Mouse (Mus musculus) liver, embryonic 12.5 days (tissue): Measurements from ENCODE around the gene Gm49601. TPM values are rescaled to one million over a fixed set of nuclear protein-coding genes. Genes with fewer than 3 reads are reported as not detected.

Source experiments
- ATAC-seq: fragments of 200-750 bp; cut with Nextera tagmentation; 2 replicates; pipeline ENCODE4 v1.8.0; 2017; ENCODE audit warnings: moderate number of reproducible peaks, mild to moderate bottlenecking, moderate library complexity
- H3K27ac ChIP-seq: fragments of 300-500 bp; sonication (generic); 2 replicates; pipeline ENCODE4 v1.5.1; 2016; ENCODE audit warnings: mild to moderate bottlenecking
- H3K27me3 ChIP-seq: fragments of 300-500 bp; sonication (generic); replicated peaks from 2 replicates; pipeline ENCODE4 v1.6.1; 2016; ENCODE audit warnings: mild to moderate bottlenecking, moderate library complexity
- H3K36me3 ChIP-seq: fragments of 300-500 bp; sonication (generic); 2 replicates; pipeline ENCODE4 v1.6.1; 2016; ENCODE audit warnings: mild to moderate bottlenecking, moderate library complexity
- H3K4me1 ChIP-seq: fragments of 300-500 bp; sonication (generic); 2 replicates; pipeline ENCODE4 v1.6.1; 2016
- H3K4me2 ChIP-seq: fragments of 300-500 bp; sonication (generic); 2 replicates; pipeline ENCODE4 v1.6.1; 2016; ENCODE audit warnings: mild to moderate bottlenecking, moderate library complexity
- H3K4me3 ChIP-seq: fragments of 300-500 bp; sonication (generic); 2 replicates; pipeline ENCODE4 v1.5.1; 2016; ENCODE audit warnings: mild to moderate bottlenecking, moderate library complexity
- H3K9ac ChIP-seq: fragments of 300-500 bp; sonication (generic); 2 replicates; pipeline ENCODE4 v1.6.1; 2016; ENCODE audit warnings: mild to moderate bottlenecking, moderate library complexity
- H3K9me3 ChIP-seq: fragments of 300-500 bp; sonication (generic); replicated peaks from 2 replicates; pipeline ENCODE4 v1.6.1; 2016; ENCODE audit warnings: mild to moderate bottlenecking, moderate library complexity
- WGBS: fragments of 180-500 bp; shearing (Covaris S2); methylation state at CpG from one replicate; pipeline ENCODE4 v1.1.7; 2016; ENCODE audit not compliant: insufficient replicate concordance; 5-methylcytosine and 5-hydroxymethylcytosine counted together
- polyA plus RNA-seq: library from polyadenylated mRNA; unstranded; fragments of >200 nt; fragmentation: Nextera tagmentation; extraction: Ambion mirVana; gene quantifications from 2 replicates; pipeline ENCODE4 v1.2.1, GENCODE M21; 2016

Gene Gm49601
- polyA plus RNA-seq, 1 experiment from 2014 or later, result 0.31 TPM

GRCm38 (mm10) chr16:18585676-18586075, 40.6 kb downstream of the Gm49601 start:
- H3K27ac ChIP-seq, result no peak overlapping the region
- no peak overlapping the region for H3K4me2 ChIP-seq
- WGBS, result 11% methylated on average over 10 of the region's 10 CpGs
- peaks cover 100% of the 10 kb centered on the region for H3K27me3 ChIP-seq
- H3K9me3 ChIP-seq, result no peaks in the 10 kb centered on the region
- peaks cover 44% of the 10 kb centered on the region for H3K4me1 ChIP-seq
- no peak overlapping the region for H3K9ac ChIP-seq
- 0 out of 2 replicates have a peak overlapping the region, but pooled peaks have one; percentile 41 for H3K4me3 ChIP-seq
- no peak for ATAC-seq
- no peaks in the 10 kb centered on the region for H3K36me3 ChIP-seq

GRCm38 (mm10) chr16:18584901-18585510, 41.2 kb downstream of the Gm49601 start:
- H3K4me3 ChIP-seq, result no peak overlapping the region
- H3K36me3 ChIP-seq, result no peaks in the 10 kb centered on the region
- H3K9ac ChIP-seq, result no peak overlapping the region
- H3K27me3 ChIP-seq, result peaks cover 100% of the 10 kb centered on the region
- no peak overlapping the region for H3K27ac ChIP-seq
- no peak for ATAC-seq
- 26% methylated on average over 10 of the region's 10 CpGs for WGBS
- H3K9me3 ChIP-seq, result no peaks in the 10 kb centered on the region
- peaks cover 38% of the 10 kb centered on the region for H3K4me1 ChIP-seq
- H3K4me2 ChIP-seq, result no peak overlapping the region

DNA sequence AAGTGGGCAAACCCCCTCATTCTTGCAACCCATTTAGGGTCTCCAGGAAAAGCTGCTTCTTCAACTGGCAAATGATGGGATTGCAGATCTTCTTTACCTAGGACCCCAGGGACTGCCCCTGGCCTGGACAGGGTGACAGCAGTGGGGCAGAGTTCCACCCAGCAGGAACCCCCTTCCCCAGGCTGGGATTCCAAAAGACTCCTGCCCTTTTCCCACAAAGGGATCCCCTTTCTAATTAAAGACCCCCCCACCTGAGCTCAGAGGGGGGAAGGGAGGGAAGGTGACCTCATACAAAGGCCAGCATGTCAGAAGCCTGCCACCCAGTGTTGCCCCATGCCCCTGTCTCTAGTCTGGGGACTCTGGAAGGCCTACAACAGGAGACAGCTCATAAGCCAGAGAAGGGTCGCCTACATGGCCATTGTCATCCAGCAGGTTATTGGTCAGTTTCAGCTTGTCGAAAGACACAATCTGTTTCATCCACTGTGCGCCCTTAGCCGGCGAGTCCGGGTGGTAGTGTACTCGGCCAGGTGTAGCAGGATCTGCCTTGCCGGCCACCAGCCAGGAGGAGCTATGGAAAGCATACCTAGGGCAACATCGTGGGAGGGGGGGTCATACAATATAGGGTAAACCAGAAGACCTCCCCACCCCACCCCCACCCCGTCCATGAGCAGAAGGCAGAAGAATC, 42.4 kb downstream of the Gm49601 start:
- Histone ChIP-seq H3K4me2 (no peak overlapping the region), H3K9ac (no peak overlapping the region), H3K4me3 (no peak overlapping the region), H3K9me3 (no peaks in the 10 kb centered on the region), H3K4me1 (peaks cover 34% of the 10 kb centered on the region), H3K27ac (no peak overlapping the region), H3K27me3 (peaks cover 98% of the 10 kb centered on the region), H3K36me3 (no peaks in the 10 kb centered on the region)
- ATAC-seq, result no peak
- WGBS, result 25% methylated on average over 10 of the region's 10 CpGs

DNA sequence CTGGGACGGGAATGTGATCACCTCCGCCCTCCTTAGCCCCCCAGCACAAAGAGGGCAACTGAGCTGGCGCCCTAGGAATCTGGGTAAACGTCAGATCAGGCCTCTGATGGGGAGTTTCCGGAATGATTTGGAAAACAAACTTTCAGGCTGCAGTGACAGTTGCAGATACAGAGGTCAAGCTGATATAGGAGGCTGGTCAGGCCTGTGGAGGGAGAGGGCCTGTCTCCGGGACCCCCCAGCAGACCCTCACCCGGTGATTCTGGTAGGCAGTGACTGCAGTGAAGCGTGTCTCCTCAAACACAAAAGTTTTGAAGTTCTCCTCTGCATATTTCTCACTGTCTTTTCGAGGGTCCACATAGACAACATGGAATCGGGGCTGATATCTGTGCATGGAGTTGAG, 43.1 kb downstream of the Gm49601 start:
- Histone ChIP-seq H3K27me3 (peaks cover 98% of the 10 kb centered on the region), H3K36me3 (no peaks in the 10 kb centered on the region), H3K4me1 (peaks cover 29% of the 10 kb centered on the region), H3K4me2 (no peak overlapping the region), H3K4me3 (no peak overlapping the region), H3K9ac (no peak overlapping the region), H3K9me3 (no peaks in the 10 kb centered on the region), H3K27ac (no peak overlapping the region)
- WGBS, result 13% methylated on average over 10 of the region's 10 CpGs
- no peak for ATAC-seq

DNA sequence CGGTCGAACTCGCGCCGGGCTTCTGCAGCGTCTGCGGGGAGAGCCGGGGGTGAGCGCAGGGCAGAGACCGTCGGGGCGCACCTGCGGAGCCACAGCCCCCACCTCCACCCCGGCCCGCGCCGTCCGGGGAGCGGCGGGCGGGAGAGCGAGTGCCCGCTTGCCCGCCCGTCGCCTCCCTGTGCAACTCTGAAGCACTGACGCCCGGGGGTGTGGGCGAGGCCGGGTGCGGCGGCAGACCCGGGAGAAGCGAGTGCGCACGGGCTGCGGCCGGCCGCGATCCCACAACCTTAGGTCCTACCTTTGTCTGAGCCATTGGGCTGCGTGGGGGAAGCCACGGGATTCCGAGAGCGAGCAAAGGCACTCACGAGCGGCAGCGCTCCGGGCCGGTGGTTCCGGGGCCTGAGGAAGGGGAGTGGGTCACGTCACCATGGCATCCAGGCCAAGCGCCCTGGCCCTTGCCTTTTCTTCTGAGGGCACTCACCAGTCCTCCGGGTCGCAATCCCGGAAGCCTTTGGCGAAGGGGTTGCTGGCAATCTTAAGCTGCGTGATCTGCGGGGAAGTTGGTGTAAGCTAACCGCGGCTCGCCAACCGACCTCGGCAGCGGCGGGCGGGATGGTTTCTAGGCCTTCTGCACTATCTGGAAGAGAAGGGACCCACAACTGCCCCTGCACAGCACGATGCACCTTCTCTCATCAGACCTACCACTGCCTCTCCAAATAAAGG, 43.6 kb downstream of the Gm49601 start:
- Histone ChIP-seq H3K4me1 (peaks cover 23% of the 10 kb centered on the region), H3K9me3 (no peaks in the 10 kb centered on the region), H3K9ac (no peak overlapping the region), H3K4me2 (peak overlapping the region; percentile 56), H3K4me3 (peak overlapping the region; percentile 35), H3K27me3 (peaks cover 98% of the 10 kb centered on the region), H3K36me3 (no peaks in the 10 kb centered on the region), H3K27ac (no peak overlapping the region)
- ATAC-seq, result no peak
- WGBS, result 4% methylated on average over 66 of the region's 67 CpGs

GRCm38 (mm10) chr16:18581623-18582205, 44.5 kb downstream of the Gm49601 start:
- no peaks in the 10 kb centered on the region for H3K9me3 ChIP-seq
- H3K4me1 ChIP-seq, result peaks cover 22% of the 10 kb centered on the region
- ATAC-seq, result no peak
- H3K27ac ChIP-seq, result no peak overlapping the region
- peaks cover 98% of the 10 kb centered on the region for H3K27me3 ChIP-seq
- peak overlapping the region; percentile 56 for H3K4me2 ChIP-seq
- no peaks in the 10 kb centered on the region for H3K36me3 ChIP-seq
- H3K4me3 ChIP-seq, result peak overlapping the region; percentile 35
- WGBS, result 3% methylated on average over 65 of the region's 66 CpGs
- H3K9ac ChIP-seq, result no peak overlapping the region

- no peak for ATAC-seq
- WGBS, result 8% methylated on average over 21 of the region's 21 CpGs
Observed at GRCm38 (mm10) chr16:18581050-18581622, 45.1 kb downstream of the Gm49601 start.

GRCm38 (mm10) chr16:18580389-18580788, 45.8 kb downstream of the Gm49601 start:
- Histone ChIP-seq H3K9me3 (no peaks in the 10 kb centered on the region), H3K4me3 (no peak overlapping the region), H3K4me2 (no peak overlapping the region), H3K27me3 (peaks cover 94% of the 10 kb centered on the region), H3K9ac (no peak overlapping the region), H3K4me1 (peaks cover 15% of the 10 kb centered on the region), H3K27ac (no peak overlapping the region), H3K36me3 (no peaks in the 10 kb centered on the region)
- no peak for ATAC-seq
- WGBS, result 23% methylated on average over 2 of the region's 2 CpGs

More at GRCm38 (mm10) chr16:18581050-18581622, 45.1 kb downstream of the Gm49601 start:
- Histone ChIP-seq H3K4me3 (peak overlapping the region; percentile 35), H3K27ac (no peak overlapping the region), H3K9ac (no peak overlapping the region), H3K4me2 (peak overlapping the region; percentile 56), H3K9me3 (no peaks in the 10 kb centered on the region), H3K27me3 (peaks cover 97% of the 10 kb centered on the region), H3K36me3 (no peaks in the 10 kb centered on the region), H3K4me1 (peaks cover 16% of the 10 kb centered on the region)

GRCm38 (mm10) chr16:18577599-18578160, 48.5 kb downstream of the Gm49601 start:
- no peaks in the 10 kb centered on the region for H3K9me3 ChIP-seq
- no peak overlapping the region for H3K27ac ChIP-seq
- H3K4me3 ChIP-seq, result no peak overlapping the region
- peaks cover 83% of the 10 kb centered on the region for H3K27me3 ChIP-seq
- H3K4me2 ChIP-seq, result no peak overlapping the region
- H3K36me3 ChIP-seq, result no peaks in the 10 kb centered on the region
- ATAC-seq, result no peak
- H3K4me1 ChIP-seq, result peaks cover 14% of the 10 kb centered on the region
- H3K9ac ChIP-seq, result no peak overlapping the region
- WGBS, result 20% methylated on average over 5 of the region's 5 CpGs

- no peak overlapping the region for H3K27ac ChIP-seq
- no peaks in the 10 kb centered on the region for H3K36me3 ChIP-seq
- H3K4me2 ChIP-seq, result no peak overlapping the region
- peaks cover 77% of the 10 kb centered on the region for H3K27me3 ChIP-seq
- H3K9me3 ChIP-seq, result no peaks in the 10 kb centered on the region
- peaks cover 8% of the 10 kb centered on the region for H3K4me1 ChIP-seq
- H3K9ac ChIP-seq, result no peak overlapping the region
- 42% methylated on average over 3 of the region's 3 CpGs for WGBS
- no peak for ATAC-seq
- no peak overlapping the region for H3K4me3 ChIP-seq
Observed at GRCm38 (mm10) chr16:18577071-18577470, 49.2 kb downstream of the Gm49601 start.

DNA sequence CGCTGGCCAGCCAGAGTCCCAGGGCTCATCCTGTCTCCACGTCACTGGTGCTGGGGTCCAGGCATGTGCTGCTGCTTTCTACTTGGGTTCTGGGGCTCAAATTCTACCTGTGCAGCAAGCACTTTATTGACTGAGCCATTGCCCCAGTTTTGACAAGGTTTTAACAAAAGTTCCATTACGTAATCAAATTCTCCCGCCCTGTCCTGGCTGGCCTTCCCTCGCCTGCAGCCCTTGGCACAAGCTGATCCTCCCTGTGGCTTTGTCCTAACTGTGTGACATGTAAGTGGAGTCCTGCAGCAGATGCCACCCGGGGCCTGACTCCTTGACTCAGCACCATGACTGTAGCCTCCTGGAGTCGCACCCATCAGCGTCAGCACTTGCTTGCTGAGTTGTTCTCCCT, 52.0 kb downstream of the Gm49601 start:
- Histone ChIP-seq H3K27me3 (peaks cover 48% of the 10 kb centered on the region), H3K4me3 (no peak overlapping the region), H3K9me3 (no peaks in the 10 kb centered on the region), H3K9ac (no peak overlapping the region), H3K4me2 (no peak overlapping the region), H3K4me1 (no peaks in the 10 kb centered on the region), H3K27ac (no peak overlapping the region), H3K36me3 (no peaks in the 10 kb centered on the region)
- no peak for ATAC-seq
- 53% methylated on average over 8 of the region's 8 CpGs for WGBS
